Mouse (Mus musculus): Measurements from ENCODE around the gene Prkce. TPM values are rescaled to one million over a fixed set of nuclear protein-coding genes. Genes with fewer than 3 reads are reported as not detected.

Prkce gene
- total and polyA plus RNA-seq, 3 experiments = 6.1 to 27.3 (median 26.0) TPM

- Histone ChIP-seq H3K36me3 (ENCODE audit: control insufficient read depth, insufficient read depth, low read length) (no peaks in the 10 kb centered on the region), H3K9ac (ENCODE audit: low read depth, low read length) (no peak overlapping the region), H3K4me1 (ENCODE audit: control insufficient read depth, insufficient read depth, low read length) (peaks cover 10% of the 10 kb centered on the region), H3K27me3 (ENCODE audit: control insufficient read depth, insufficient read depth, low read length) (no peaks in the 10 kb centered on the region), H3K27ac (no peak overlapping the region), H3K4me3 (no peak overlapping the region), H3K79me2 (replicated peaks; ENCODE audit: control insufficient read depth, insufficient read depth, low read length) (no peaks in the 10 kb centered on the region)
- TF ChIP-seq CTCF (IDR thresholded peaks at IDR 0.05) (no peak), POLR2A (IDR thresholded peaks at IDR 0.05; ENCODE audit: insufficient read depth, low read depth, low read length) (no peak), EP300 (IDR thresholded peaks at IDR 0.05; ENCODE audit: insufficient read depth, low read depth, low read length) (no peak)
- DNase-seq = no peak
- intact Hi-C loops (cut with DNase I) = loop anchor here (2.0 kb wide), 1 partner anchor 151 kb away; no protein-coding TSS in a partner anchor
- 68% methylated on average over 7 of the region's 7 CpGs for WGBS
Measured at GRCm38 (mm10) chr17:86443886-86444285, 276.3 kb downstream of the Prkce start.

GRCm38 (mm10) chr17:86444578-86445419 lies 277.2 kb downstream of the Prkce start:
- 30% methylated on average over 15 of the region's 15 CpGs for WGBS
- Histone ChIP-seq H3K4me1 (ENCODE audit: control insufficient read depth, insufficient read depth, low read length) (peaks cover 10% of the 10 kb centered on the region), H3K27ac (peak overlapping the region; percentile 67), H3K9ac (ENCODE audit: low read depth, low read length) (0 out of 2 replicates have a peak overlapping the region, but pooled peaks have one; percentile 3), H3K79me2 (replicated peaks; ENCODE audit: control insufficient read depth, insufficient read depth, low read length) (0 out of 2 replicates have a peak, but pooled peaks cover 2% of the 10 kb centered on the region), H3K27me3 (ENCODE audit: control insufficient read depth, insufficient read depth, low read length) (no peaks in the 10 kb centered on the region), H3K4me3 (0 out of 2 replicates have a peak overlapping the region, but pooled peaks have one; percentile 9), H3K36me3 (ENCODE audit: control insufficient read depth, insufficient read depth, low read length) (no peaks in the 10 kb centered on the region)
- DNase-seq = peak; percentile 92 to 93
- peak; percentile 98 for TF ChIP-seq CTCF (IDR thresholded peaks at IDR 0.05)
- TF ChIP-seq POLR2A (IDR thresholded peaks at IDR 0.05; ENCODE audit: insufficient read depth, low read depth, low read length) = 0 out of 2 replicates have a peak, but pooled peaks have one; percentile 24
- peak; percentile 100 for TF ChIP-seq EP300 (IDR thresholded peaks at IDR 0.05; ENCODE audit: insufficient read depth, low read depth, low read length)
- intact Hi-C loops (cut with DNase I) = loop anchor here (1.0 to 2.0 kb wide), 2 partner anchors 152 to 282 kb away; no protein-coding TSS in a partner anchor

- DNase-seq = no peak
- Histone ChIP-seq H3K36me3 (ENCODE audit: control insufficient read depth, insufficient read depth, low read length) (no peaks in the 10 kb centered on the region), H3K4me3 (no peak overlapping the region), H3K79me2 (replicated peaks; ENCODE audit: control insufficient read depth, insufficient read depth, low read length) (0 out of 2 replicates have a peak, but pooled peaks cover 2% of the 10 kb centered on the region), H3K4me1 (ENCODE audit: control insufficient read depth, insufficient read depth, low read length) (peaks cover 10% of the 10 kb centered on the region), H3K27ac (peak overlapping the region; percentile 67), H3K27me3 (ENCODE audit: control insufficient read depth, insufficient read depth, low read length) (no peaks in the 10 kb centered on the region), H3K9ac (ENCODE audit: low read depth, low read length) (no peak overlapping the region)
- 72% methylated on average over 3 of the region's 3 CpGs for WGBS
- intact Hi-C loops (cut with DNase I) = loop anchor here (1.0 to 2.0 kb wide), 2 partner anchors 153 to 283 kb away; no protein-coding TSS in a partner anchor
- TF ChIP-seq POLR2A (IDR thresholded peaks at IDR 0.05; ENCODE audit: insufficient read depth, low read depth, low read length) (no peak), EP300 (IDR thresholded peaks at IDR 0.05; ENCODE audit: insufficient read depth, low read depth, low read length) (no peak), CTCF (IDR thresholded peaks at IDR 0.05) (no peak)
Measured at GRCm38 (mm10) chr17:86445420-86445720, 277.8 kb downstream of the Prkce start.

GRCm38 (mm10) chr17:86445900-86446299 lies 278.3 kb downstream of the Prkce start:
- no peaks in the 10 kb centered on the region for H3K27me3 ChIP-seq (ENCODE audit: control insufficient read depth, insufficient read depth, low read length)
- intact Hi-C loops (cut with DNase I) = loop anchor here (1.0 to 2.0 kb wide), 2 partner anchors 153 to 284 kb away; no protein-coding TSS in a partner anchor
- H3K36me3 ChIP-seq (ENCODE audit: control insufficient read depth, insufficient read depth, low read length) = no peaks in the 10 kb centered on the region
- no peak for DNase-seq
- H3K4me1 ChIP-seq (ENCODE audit: control insufficient read depth, insufficient read depth, low read length) = peaks cover 10% of the 10 kb centered on the region
- no peak overlapping the region for H3K4me3 ChIP-seq
- H3K79me2 ChIP-seq (replicated peaks; ENCODE audit: control insufficient read depth, insufficient read depth, low read length) = 0 out of 2 replicates have a peak, but pooled peaks cover 2% of the 10 kb centered on the region
- H3K9ac ChIP-seq (ENCODE audit: low read depth, low read length) = no peak overlapping the region
- H3K27ac ChIP-seq = no peak overlapping the region
- no peak for TF ChIP-seq EP300 (IDR thresholded peaks at IDR 0.05; ENCODE audit: insufficient read depth, low read depth, low read length)
- 92% methylated on average over 5 of the region's 5 CpGs for WGBS

GRCm38 (mm10) chr17:86447101-86447598 lies 279.6 kb downstream of the Prkce start:
- Histone ChIP-seq H3K79me2 (replicated peaks; ENCODE audit: control insufficient read depth, insufficient read depth, low read length) (0 out of 2 replicates have a peak, but pooled peaks cover 2% of the 10 kb centered on the region), H3K4me3 (no peak overlapping the region), H3K36me3 (ENCODE audit: control insufficient read depth, insufficient read depth, low read length) (no peaks in the 10 kb centered on the region), H3K4me1 (ENCODE audit: control insufficient read depth, insufficient read depth, low read length) (peaks cover 10% of the 10 kb centered on the region), H3K27me3 (ENCODE audit: control insufficient read depth, insufficient read depth, low read length) (no peaks in the 10 kb centered on the region), H3K9ac (ENCODE audit: low read depth, low read length) (no peak overlapping the region), H3K27ac (peak overlapping the region; percentile 2)
- TF ChIP-seq EP300 (IDR thresholded peaks at IDR 0.05; ENCODE audit: insufficient read depth, low read depth, low read length) (0 out of 2 replicates have a peak, but pooled peaks have one; percentile 35), POLR2A (IDR thresholded peaks at IDR 0.05; ENCODE audit: insufficient read depth, low read depth, low read length) (no peak)
- 53% methylated on average over 4 of the region's 4 CpGs for WGBS
- intact Hi-C loops (cut with DNase I) = no loop called here
- DNase-seq = peak in 1 of 2 experiments; percentile 61
